Mouse (Mus musculus): ENCODE measurements around the gene Nupr1l.
"Not testable (repeated sequence)": the region's sequence is repeated elsewhere in the genome, so short reads cannot be mapped to it uniquely, and the experiment has no call there.

The Nupr1l gene

GRCm38 (mm10) chr5:129908242-129908965 lies at the start of gene Nupr1l:
Gene Nupr1l (plus strand): TSS chr5:129908540.
- peak; percentile 85 for DNase-seq (ENCODE audit: low read depth)

GRCm38 (mm10) chr5:129862325-129862724 lies 46.0 kb upstream of the Nupr1l start:
- no peak for DNase-seq (ENCODE audit: low read depth)

GRCm38 (mm10) chr5:129864467-129864866 lies 43.9 kb upstream of the Nupr1l start:
- peak; percentile 49 for DNase-seq (ENCODE audit: low read depth)

GRCm38 (mm10) chr5:129865841-129866240 lies 42.5 kb upstream of the Nupr1l start:
- DNase-seq (ENCODE audit: low read depth), result no peak

- no peak for DNase-seq (ENCODE audit: low read depth)
Observed at GRCm38 (mm10) chr5:129869238-129869995, 38.9 kb upstream of the Nupr1l start.

GRCm38 (mm10) chr5:129871238-129871637 lies 37.1 kb upstream of the Nupr1l start:
- no peak for DNase-seq (ENCODE audit: low read depth)

- no peak for DNase-seq (ENCODE audit: low read depth)
Observed at GRCm38 (mm10) chr5:129873942-129874341, 34.4 kb upstream of the Nupr1l start.

GRCm38 (mm10) chr5:129875098-129875497 lies 33.2 kb upstream of the Nupr1l start:
- no peak for DNase-seq (ENCODE audit: low read depth)

GRCm38 (mm10) chr5:129877731-129878455 lies 30.4 kb upstream of the Nupr1l start:
- DNase-seq (ENCODE audit: low read depth), result no peak

- no peak for DNase-seq (ENCODE audit: low read depth)
Observed at GRCm38 (mm10) chr5:129878946-129879345, 29.4 kb upstream of the Nupr1l start.

- DNase-seq (ENCODE audit: low read depth), result no peak
Observed at GRCm38 (mm10) chr5:129879888-129880287, 28.5 kb upstream of the Nupr1l start.

- peak; percentile 47 for DNase-seq (ENCODE audit: low read depth)
Observed at GRCm38 (mm10) chr5:129886271-129886670, 22.1 kb upstream of the Nupr1l start.

GRCm38 (mm10) chr5:129886911-129887636 lies 21.3 kb upstream of the Nupr1l start, which contains the start of gene Chchd2:
Gene Chchd2 (minus strand): TSS chr5:129887470.
- DNase-seq (ENCODE audit: low read depth), result peak; percentile 97

- not testable (repeated sequence) for DNase-seq (ENCODE audit: low read depth)
Observed at GRCm38 (mm10) chr5:129890390-129890789, 17.9 kb upstream of the Nupr1l start.

- peak; percentile 93 for DNase-seq (ENCODE audit: low read depth)
Observed at GRCm38 (mm10) chr5:129895198-129896088, 12.9 kb upstream of the Nupr1l start, which contains the start of gene Zbed5. Gene Zbed5 (plus strand): TSS chr5:129895723.

GRCm38 (mm10) chr5:129898449-129898848 lies 9.9 kb upstream of the Nupr1l start, which contains the start of gene Phkg1:
Gene Phkg1 (minus strand): TSS chr5:129898549.
- DNase-seq (ENCODE audit: low read depth), result no peak

- DNase-seq (ENCODE audit: low read depth), result no peak
Observed at GRCm38 (mm10) chr5:129907775-129908174, 565 bp upstream of the Nupr1l start.

GRCm38 (mm10) chr5:129909147-129909546 lies 807 bp downstream of the Nupr1l start:
- DNase-seq (ENCODE audit: low read depth), result no peak

GRCm38 (mm10) chr5:129909591-129909990 lies 1.3 kb downstream of the Nupr1l start:
- peak; percentile 34 for DNase-seq (ENCODE audit: low read depth)

GRCm38 (mm10) chr5:129914024-129914423 lies 5.7 kb downstream of the Nupr1l start:
- peak; percentile 72 for DNase-seq (ENCODE audit: low read depth)

- DNase-seq (ENCODE audit: low read depth), result not testable (repeated sequence)
Observed at GRCm38 (mm10) chr5:129915491-129915890, 7.2 kb downstream of the Nupr1l start.
